Mouse (Mus musculus) fat pad, adult 2 months (tissue): ENCODE results near the gene Vmn1r65.
"Not testable (repeated sequence)": the region's sequence is repeated elsewhere in the genome, so short reads cannot be mapped to it uniquely, and the experiment has no call there.

Experiments used
- DNase-seq: peaks from one replicate; pipeline ENCODE4 v3.0.0-alpha.2; 2011; ENCODE audit warnings: low read depth, low spot score; ENCODE audit errors: extremely low read depth

The Vmn1r65 gene

GRCm38 (mm10) chr7:6010910-6011309 lies at the start of gene Vmn1r65:
Vmn1r65 (minus strand) TSS chr7:6011010.
- DNase-seq: no peak

- no peak for DNase-seq
These were observed 34.1 kb upstream of the Vmn1r65 start, which contains the start of gene Nlrp4c for GRCm38 (mm10) chr7:6044861-6045260. Nlrp4c (plus strand) TSS chr7:6045161.

- not testable (repeated sequence) for DNase-seq
These were observed 28.4 kb downstream of the Vmn1r65 start for GRCm38 (mm10) chr7:5982426-5982825.

- not testable (repeated sequence) for DNase-seq
These were observed 38.3 kb downstream of the Vmn1r65 start for GRCm38 (mm10) chr7:5972546-5972945.
